Mouse (Mus musculus): ENCODE results near the gene Fam168b. TPM values are rescaled to one million over a fixed set of nuclear protein-coding genes. Genes with fewer than 3 reads are reported as not detected.

Fam168b gene
- total RNA-seq, 2 experiments from 2014 or later, result 244 to 245 TPM

- no peak for DNase-seq (ENCODE audit: low spot score in 2 of 2)
Measured at GRCm38 (mm10) chr1:34819225-34819910, 23.5 kb downstream of the Fam168b start.

DNA sequence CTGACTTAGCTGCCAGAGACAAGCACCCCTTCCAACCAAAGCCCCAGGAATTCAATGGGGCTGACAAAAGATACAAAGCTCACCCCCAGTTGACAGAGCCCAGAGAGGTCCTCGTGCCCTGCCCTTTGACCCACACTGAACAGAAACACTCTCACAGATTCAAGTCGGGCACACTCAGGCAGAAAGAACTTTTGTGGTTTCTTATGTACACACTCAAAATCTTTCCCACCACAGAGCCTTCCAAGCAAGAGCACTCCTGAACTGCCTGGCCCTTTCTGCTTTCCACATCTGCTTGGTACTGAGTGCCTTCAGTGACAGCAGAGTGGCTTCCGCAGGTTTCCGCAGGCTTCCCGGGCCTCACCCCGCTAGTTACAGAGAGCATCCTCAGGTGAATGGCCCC lies 27.0 kb downstream of the Fam168b start:
- no peak for DNase-seq (ENCODE audit: low spot score in 2 of 2)

- no peak for DNase-seq (ENCODE audit: low spot score in 2 of 2)
Measured at GRCm38 (mm10) chr1:34812407-34813247, 30.2 kb downstream of the Fam168b start.

DNA sequence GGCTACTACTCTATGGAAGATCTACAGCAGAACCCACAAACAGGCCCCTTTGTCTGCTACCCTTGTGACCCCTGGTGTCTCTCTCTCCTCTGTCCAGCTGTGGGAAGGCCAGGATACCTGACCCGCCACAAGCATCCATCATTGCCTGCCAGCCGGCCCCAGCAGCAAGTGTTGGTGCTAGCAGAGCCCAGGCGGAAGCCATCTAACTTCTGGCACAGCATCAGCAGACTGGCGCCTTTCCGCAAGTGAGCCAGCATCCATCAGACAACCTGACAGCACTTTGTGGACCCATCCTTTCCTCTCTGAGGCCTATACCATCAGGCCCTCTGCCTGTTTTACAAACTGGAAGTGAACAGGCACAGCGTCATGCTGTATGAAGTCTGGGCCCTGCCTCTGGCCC lies 31.3 kb downstream of the Fam168b start:
- no peak for DNase-seq (ENCODE audit: low spot score in 2 of 2)

- no peak for DNase-seq (ENCODE audit: low spot score in 2 of 2)
Measured at GRCm38 (mm10) chr1:34811035-34811434, 31.8 kb downstream of the Fam168b start.

DNA sequence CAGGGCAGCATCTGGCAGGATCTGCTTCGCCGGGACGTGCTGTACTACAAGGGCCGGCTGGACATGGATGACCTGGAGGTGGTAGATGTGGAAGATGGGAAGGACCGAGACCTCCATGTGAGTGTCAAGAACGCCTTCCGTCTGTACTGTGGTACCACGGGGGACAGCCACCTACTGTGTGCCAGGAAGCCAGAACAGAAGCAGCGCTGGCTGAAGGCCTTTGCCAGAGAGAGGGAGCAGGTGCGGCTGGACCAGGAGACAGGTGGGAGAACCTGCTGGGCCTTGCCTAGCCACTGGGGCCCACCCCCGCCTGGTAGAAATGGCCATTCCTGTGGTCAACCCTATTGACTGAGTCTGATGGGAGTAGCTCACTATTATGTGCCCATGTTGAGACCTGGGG lies 32.6 kb downstream of the Fam168b start:
- no peak for DNase-seq (ENCODE audit: low spot score in 2 of 2)

DNA sequence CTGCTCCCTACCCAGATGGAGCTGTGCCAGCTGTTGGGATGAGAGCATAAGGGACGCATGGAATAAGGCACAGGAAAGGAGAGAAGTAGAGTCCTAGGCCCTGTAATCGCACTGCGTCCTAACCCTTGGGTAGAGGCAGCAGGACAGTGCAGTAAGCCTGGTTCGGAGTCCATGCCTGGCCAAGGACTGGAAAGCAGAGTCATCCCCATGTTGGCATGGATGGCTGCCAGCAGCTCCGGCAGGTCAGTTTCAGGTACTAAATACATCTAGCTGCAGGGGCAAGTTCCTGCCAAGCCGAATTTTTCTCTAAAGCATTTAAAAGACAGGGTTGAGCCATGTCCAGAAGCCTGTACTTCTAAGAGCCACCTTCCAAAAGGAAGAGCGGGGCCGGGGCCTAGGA lies 34.4 kb downstream of the Fam168b start:
- DNase-seq (ENCODE audit: low spot score in 2 of 2), result no peak

- no peak for DNase-seq (ENCODE audit: low spot score in 2 of 2)
Measured at GRCm38 (mm10) chr1:34805931-34806520, 36.8 kb downstream of the Fam168b start.

DNA sequence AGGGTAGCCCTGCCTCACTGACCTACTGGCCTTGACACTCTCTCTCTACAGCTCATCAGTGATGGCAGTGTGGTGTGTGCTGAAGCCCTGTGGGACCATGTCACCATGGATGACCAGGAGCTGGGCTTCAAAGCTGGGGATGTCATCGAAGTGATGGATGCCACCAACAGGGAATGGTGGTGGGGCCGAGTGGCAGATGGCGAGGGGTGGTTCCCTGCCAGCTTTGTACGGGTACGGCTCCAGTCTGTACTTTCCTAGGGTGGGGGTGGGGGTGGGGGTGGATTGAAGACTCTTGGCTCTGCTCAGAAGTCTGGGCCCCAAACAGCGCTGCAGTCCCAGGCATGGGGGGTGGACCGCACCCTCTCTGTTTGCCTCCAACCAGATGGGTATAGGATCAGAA lies 38.0 kb downstream of the Fam168b start:
- DNase-seq (ENCODE audit: low spot score in 2 of 2), result no peak

DNA sequence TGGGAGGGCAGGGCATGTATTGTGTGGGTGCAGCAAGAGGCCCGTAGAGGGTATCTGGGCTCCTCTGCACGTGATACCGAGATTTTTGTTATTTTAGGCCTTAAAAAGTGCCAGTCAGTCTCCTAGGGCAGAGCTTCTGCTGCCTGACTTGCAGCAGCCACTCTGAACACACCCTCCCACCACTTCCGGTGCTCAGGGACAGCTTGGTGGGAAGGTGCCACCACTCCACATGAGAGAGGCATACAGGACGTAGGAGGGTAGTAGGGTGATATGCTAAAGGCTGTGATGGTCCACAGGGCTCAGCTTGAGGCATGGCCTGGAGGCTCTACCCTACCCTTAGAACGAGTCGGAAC lies 40.6 kb downstream of the Fam168b start:
- peak; percentile 69 to 81 for DNase-seq (ENCODE audit: low spot score in 2 of 2)

- DNase-seq (ENCODE audit: low spot score in 2 of 2), result peak; percentile 47 to 81
Measured at GRCm38 (mm10) chr1:34801616-34802289, 41.1 kb downstream of the Fam168b start.

- DNase-seq (ENCODE audit: low spot score in 2 of 2), result no peak
Measured at GRCm38 (mm10) chr1:34799140-34799539, 43.7 kb downstream of the Fam168b start.

- peak in 1 of 2 experiments; percentile 56 for DNase-seq (ENCODE audit: low spot score in 2 of 2)
Measured at GRCm38 (mm10) chr1:34793304-34794300, 49.3 kb downstream of the Fam168b start.

DNA sequence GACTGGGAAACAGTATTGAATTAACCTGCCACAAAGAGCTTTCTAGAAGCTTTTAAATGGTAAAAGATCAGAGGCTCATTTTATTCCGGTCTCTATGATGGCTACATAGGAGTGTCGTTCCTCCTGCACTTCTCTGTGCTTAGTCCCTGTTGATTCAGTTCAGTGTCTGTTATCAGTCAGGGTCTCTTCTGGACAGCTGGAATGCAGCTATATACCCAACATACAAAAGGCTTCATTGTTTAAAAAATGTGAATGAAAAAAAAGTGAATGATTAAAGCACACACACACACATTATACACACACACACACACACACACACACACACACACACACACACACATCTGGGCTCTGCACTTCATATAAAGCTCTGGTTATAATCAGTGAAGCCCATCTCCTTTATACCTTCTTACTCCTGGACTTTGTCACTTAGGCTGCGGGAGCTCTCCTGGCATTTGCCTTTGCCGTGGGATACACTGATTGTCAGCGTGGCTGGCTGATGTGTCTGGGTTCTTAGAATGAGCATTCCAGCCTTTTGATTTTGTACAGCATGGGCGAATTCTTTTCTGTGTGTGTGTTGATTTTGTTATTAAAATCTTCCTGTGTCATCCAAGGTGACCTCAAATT lies 59.2 kb downstream of the Fam168b start:
- DNase-seq (ENCODE audit: low spot score in 2 of 2), result no peak

DNA sequence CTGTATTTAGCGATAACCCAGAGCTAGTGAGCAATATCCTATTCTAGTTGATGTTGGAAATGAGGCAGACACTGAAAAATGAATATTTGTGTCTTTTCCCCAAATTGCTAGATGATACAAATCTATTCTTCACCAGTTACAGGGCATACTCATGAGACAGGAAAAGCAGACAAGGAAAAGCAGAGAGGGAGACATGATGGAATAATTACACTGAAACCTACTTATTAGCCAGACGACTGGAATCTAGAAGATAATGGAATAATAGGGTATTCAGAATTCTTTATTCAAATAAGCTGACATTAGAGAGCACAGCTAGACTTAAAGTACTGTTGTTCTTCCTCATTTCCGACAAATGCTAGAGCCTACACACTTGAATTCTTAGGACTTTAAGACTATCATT lies 67.0 kb downstream of the Fam168b start:
- DNase-seq (ENCODE audit: low spot score in 2 of 2), result no peak

GRCm38 (mm10) chr1:34768875-34769274 lies 74.0 kb downstream of the Fam168b start:
- no peak for DNase-seq (ENCODE audit: low spot score in 2 of 2)

DNA sequence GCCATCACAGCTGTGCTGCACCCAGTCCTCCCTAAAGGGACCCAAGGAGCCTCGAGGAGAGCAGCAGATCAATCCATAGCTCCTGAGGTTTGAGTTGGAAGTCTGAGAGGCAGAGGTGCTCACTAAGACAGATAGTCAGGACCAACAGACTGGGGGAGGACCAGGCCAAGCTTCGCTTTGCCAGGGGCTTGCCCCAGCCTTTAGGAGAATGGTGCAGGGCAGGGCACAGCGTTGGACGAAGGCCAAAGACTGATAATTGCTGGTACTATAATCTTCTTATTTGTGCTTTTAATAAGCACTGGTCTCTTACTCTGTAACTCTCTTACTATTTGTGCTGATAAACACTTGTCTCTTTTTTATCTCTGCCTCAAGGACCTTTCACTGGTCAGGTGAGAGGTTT lies 75.0 kb downstream of the Fam168b start:
- no peak for DNase-seq (ENCODE audit: low spot score in 2 of 2)

DNA sequence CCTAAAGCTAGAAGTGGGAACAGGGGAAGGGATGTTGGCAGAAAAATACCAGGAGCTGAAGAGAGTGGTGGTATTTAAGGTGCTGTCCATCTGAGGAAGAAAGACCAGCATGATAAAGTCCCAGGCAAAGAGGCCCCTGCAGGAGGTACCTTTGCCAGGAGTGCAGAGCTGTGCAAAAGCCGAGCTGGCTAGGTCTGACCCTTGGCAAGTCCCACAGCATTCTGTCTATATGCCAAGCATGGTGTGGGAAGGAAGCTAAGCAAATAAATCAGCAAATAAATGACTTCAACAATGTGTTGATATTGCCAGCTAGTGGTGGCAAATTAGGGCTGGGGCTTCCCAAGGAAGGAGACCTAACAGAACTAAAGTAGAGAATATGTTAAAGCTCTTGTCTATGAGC lies 76.0 kb downstream of the Fam168b start:
- DNase-seq (ENCODE audit: low spot score in 2 of 2), result no peak

All from left cerebral cortex, adult 18-20 months (tissue).